Mouse (Mus musculus) kidney, embryonic 15.5 days (tissue): ENCODE results near the gene Dmrta2. TPM values are rescaled to one million over a fixed set of nuclear protein-coding genes. Genes with fewer than 3 reads are reported as not detected.

Experiments
- ATAC-seq: fragments of 200-750 bp; cut with Nextera tagmentation; replicated peaks from 2 replicates; pipeline ENCODE4 v1.8.0; 2017; ENCODE audit warnings: moderate TSS enrichment; ENCODE audit not compliant: low FRiP score
- H3K27ac ChIP-seq: fragments of 300-500 bp; sonication (generic); 2 replicates; pipeline ENCODE4 v1.5.1; 2015; ENCODE audit warnings: mild to moderate bottlenecking, inconsistent platforms
- H3K27me3 ChIP-seq: fragments of 300-500 bp; sonication (generic); 2 replicates; pipeline ENCODE4 v1.6.1; 2015; ENCODE audit warnings: inconsistent platforms
- H3K36me3 ChIP-seq: fragments of 300-500 bp; sonication (generic); 2 replicates; pipeline ENCODE4 v1.6.1; 2015; ENCODE audit warnings: inconsistent platforms
- H3K4me1 ChIP-seq: fragments of 300-500 bp; sonication (generic); 2 replicates; pipeline ENCODE4 v1.6.1; 2015; ENCODE audit warnings: inconsistent platforms
- H3K4me2 ChIP-seq: fragments of 300-500 bp; sonication (generic); 2 replicates; pipeline ENCODE4 v1.6.1; 2015; ENCODE audit warnings: moderate library complexity, mild to moderate bottlenecking, inconsistent platforms
- H3K4me3 ChIP-seq: fragments of 300-500 bp; sonication (generic); replicated peaks from 2 replicates; pipeline ENCODE4 v1.5.1; 2015; ENCODE audit warnings: mild to moderate bottlenecking, inconsistent platforms
- H3K9ac ChIP-seq: fragments of 300-500 bp; sonication (generic); 2 replicates; pipeline ENCODE4 v1.6.1; 2015; ENCODE audit warnings: mild to moderate bottlenecking, inconsistent platforms
- H3K9me3 ChIP-seq: fragments of 300-500 bp; sonication (generic); replicated peaks from 2 replicates; pipeline ENCODE4 v1.6.1; 2016; ENCODE audit warnings: inconsistent platforms
- WGBS: fragments of 180-500 bp; shearing (Covaris S2); methylation state at CpG from one replicate; pipeline ENCODE4 v1.1.7; 2015; ENCODE audit warnings: mixed read lengths; 5-methylcytosine and 5-hydroxymethylcytosine counted together
- polyA plus RNA-seq: library from polyadenylated mRNA; unstranded; fragments of >200 nt; fragmentation: Nextera tagmentation; extraction: Ambion mirVana; gene quantifications from 2 replicates; pipeline ENCODE4 v1.2.1, GENCODE M21; 2015

Gene Dmrta2
- 0.08 and 0.13 TPM in 2 replicates for polyA plus RNA-seq

DNA sequence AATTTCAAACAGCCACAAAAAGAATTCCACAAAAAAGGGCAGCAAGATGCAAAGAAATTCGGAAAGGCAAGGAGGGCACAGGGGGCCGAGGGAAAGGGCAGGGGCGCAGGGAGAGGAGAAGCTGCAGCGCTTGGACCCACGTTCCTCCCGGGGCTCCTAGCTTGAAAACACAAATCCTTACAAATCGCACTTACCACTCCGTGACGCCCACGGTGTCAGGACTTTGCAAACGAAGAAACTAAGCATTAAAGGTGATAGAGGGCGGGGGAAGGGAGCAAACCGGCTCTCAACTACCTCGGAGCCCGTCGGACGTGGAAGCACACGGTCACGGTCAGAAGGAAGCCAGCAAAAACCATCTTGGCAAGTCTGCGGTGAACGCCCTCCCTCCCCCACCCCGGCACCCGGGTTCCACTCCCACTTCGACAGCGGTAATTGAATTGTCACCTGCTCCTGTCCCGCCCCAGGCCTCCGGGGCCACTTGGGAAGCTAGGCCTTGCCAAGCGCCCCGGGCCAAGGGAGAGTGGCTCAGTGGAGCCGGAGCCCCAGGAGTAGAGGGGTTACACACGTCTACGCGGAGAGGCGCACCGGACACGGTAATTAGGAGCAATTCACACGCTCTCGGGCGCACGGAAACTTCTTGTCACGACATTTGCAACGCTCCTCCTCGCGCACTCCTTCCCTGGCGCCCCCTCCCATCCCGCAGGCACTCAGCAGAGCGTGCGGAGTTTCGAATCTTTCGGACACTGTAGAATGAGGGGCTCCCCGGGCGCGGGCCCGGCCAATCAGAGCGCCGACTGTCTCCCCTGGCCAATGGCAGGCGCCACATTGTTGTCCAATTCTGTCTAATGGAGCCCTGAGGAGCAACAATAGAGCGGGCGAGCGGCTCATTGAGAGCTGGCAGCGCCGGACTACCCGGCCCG is at the start of gene Dmrta2:
TSS of gene Dmrta2 (plus strand) at position 906 of the 920 bp plus-strand sequence.
- under 1% methylated on average over 64 of the region's 64 CpGs for WGBS
- H3K4me1 ChIP-seq = peaks cover 58% of the 10 kb centered on the region
- H3K4me2 ChIP-seq = peak within 1 kb of the TSS; percentile 78
- peaks cover 99% of the 10 kb centered on the region for H3K27me3 ChIP-seq
- H3K9ac ChIP-seq = no peak within 1 kb of the TSS
- peak within 1 kb of the TSS; percentile 47 for H3K4me3 ChIP-seq
- peak; percentile 67 for ATAC-seq
- no peaks in the 10 kb centered on the region for H3K36me3 ChIP-seq
- no peak within 1 kb of the TSS for H3K27ac ChIP-seq
- peaks cover 4% of the 10 kb centered on the region; the same call in 1 of the 2 replicates for H3K9me3 ChIP-seq

- ATAC-seq = peak; percentile 81
- no peak overlapping the region for H3K9ac ChIP-seq
- 69% methylated on average over 1 of the region's 1 CpGs for WGBS
Observed at GRCm38 (mm10) chr4:109929058-109929457, 48.8 kb upstream of the Dmrta2 start.

GRCm38 (mm10) chr4:109930445-109930844 is 47.4 kb upstream of the Dmrta2 start:
- peaks cover 11% of the 10 kb centered on the region for H3K36me3 ChIP-seq
- no peak overlapping the region for H3K4me2 ChIP-seq
- no peaks in the 10 kb centered on the region for H3K27me3 ChIP-seq
- no peaks in the 10 kb centered on the region for H3K9me3 ChIP-seq
- ATAC-seq = no peak
- no peaks in the 10 kb centered on the region for H3K4me1 ChIP-seq
- H3K27ac ChIP-seq = no peak overlapping the region
- H3K4me3 ChIP-seq = no peak overlapping the region
- 100% methylated on average over 1 of the region's 1 CpGs for WGBS
- H3K9ac ChIP-seq = no peak overlapping the region

More at GRCm38 (mm10) chr4:109929058-109929457, 48.8 kb upstream of the Dmrta2 start:
- H3K9me3 ChIP-seq = no peaks in the 10 kb centered on the region
- no peaks in the 10 kb centered on the region for H3K27me3 ChIP-seq
- H3K4me2 ChIP-seq = no peak overlapping the region
- peaks cover 9% of the 10 kb centered on the region; the same call in 1 of the 2 replicates for H3K36me3 ChIP-seq
- no peaks in the 10 kb centered on the region for H3K4me1 ChIP-seq
- H3K27ac ChIP-seq = no peak overlapping the region
- H3K4me3 ChIP-seq = no peak overlapping the region

GRCm38 (mm10) chr4:109930935-109931334 is 46.9 kb upstream of the Dmrta2 start:
- no peaks in the 10 kb centered on the region for H3K27me3 ChIP-seq
- peaks cover 14% of the 10 kb centered on the region for H3K36me3 ChIP-seq
- H3K4me1 ChIP-seq = no peaks in the 10 kb centered on the region
- H3K9ac ChIP-seq = no peak overlapping the region
- no peak overlapping the region for H3K27ac ChIP-seq
- ATAC-seq = no peak
- 89% methylated on average over 1 of the region's 1 CpGs for WGBS
- H3K9me3 ChIP-seq = no peaks in the 10 kb centered on the region
- no peak overlapping the region for H3K4me2 ChIP-seq
- H3K4me3 ChIP-seq = no peak overlapping the region

GRCm38 (mm10) chr4:109936557-109936956 is 41.3 kb upstream of the Dmrta2 start:
- Histone ChIP-seq H3K4me3 (no peak overlapping the region), H3K9me3 (no peaks in the 10 kb centered on the region), H3K27ac (no peak overlapping the region), H3K9ac (no peak overlapping the region), H3K36me3 (peaks cover 14% of the 10 kb centered on the region), H3K27me3 (no peaks in the 10 kb centered on the region), H3K4me2 (no peak overlapping the region), H3K4me1 (no peaks in the 10 kb centered on the region)
- WGBS = 97% methylated on average over 3 of the region's 3 CpGs
- no peak for ATAC-seq

DNA sequence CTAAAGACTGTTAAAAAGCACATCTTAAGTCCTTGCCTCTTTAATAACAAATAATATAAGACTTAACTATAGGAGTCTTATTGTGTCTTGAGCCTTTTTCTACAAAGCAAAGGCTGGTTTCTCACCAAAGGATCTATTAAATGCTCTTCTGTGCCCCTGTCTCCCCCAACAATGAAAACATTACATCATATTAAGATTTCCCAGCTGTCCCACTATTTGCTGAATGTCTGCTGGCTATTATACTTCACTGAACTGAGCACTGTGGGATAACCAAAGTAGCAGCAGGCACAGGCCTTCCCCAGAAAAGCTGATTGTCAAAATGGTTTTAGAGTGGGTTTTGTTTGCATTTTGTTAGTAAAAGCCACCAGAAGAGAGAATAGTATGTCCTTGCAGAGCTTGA is 38.6 kb upstream of the Dmrta2 start:
- Histone ChIP-seq H3K4me1 (no peaks in the 10 kb centered on the region), H3K27me3 (no peaks in the 10 kb centered on the region), H3K9me3 (no peaks in the 10 kb centered on the region), H3K4me2 (no peak overlapping the region), H3K4me3 (no peak overlapping the region), H3K36me3 (peaks cover 9% of the 10 kb centered on the region; the same call in 1 of the 2 replicates), H3K27ac (no peak overlapping the region), H3K9ac (no peak overlapping the region)
- ATAC-seq = no peak

DNA sequence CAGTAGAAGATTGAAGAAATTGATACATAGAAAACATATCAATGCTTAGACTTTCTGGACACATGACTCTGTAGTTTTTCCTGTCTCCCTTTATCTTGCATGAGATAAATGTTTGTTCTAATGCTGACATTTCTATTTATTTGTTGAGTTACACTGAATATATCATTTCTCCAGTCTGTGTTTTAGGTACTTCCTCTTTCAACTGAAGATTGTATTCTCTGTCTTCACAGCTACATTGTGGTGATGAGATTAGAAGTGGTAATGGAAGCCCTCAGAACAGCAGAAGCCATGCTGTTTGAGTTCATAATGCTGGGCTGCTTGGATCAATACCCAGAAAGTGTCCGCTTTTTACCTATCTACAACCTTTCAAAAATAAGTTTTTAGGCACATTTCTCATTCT is 32.3 kb upstream of the Dmrta2 start:
- H3K27me3 ChIP-seq = no peaks in the 10 kb centered on the region
- no peaks in the 10 kb centered on the region for H3K9me3 ChIP-seq
- H3K4me3 ChIP-seq = no peak overlapping the region
- no peak overlapping the region for H3K9ac ChIP-seq
- no peaks in the 10 kb centered on the region for H3K4me1 ChIP-seq
- H3K36me3 ChIP-seq = 0 out of 2 replicates have a peak, but pooled peaks cover 3% of the 10 kb centered on the region
- H3K4me2 ChIP-seq = no peak overlapping the region
- ATAC-seq = no peak
- H3K27ac ChIP-seq = no peak overlapping the region
- 95% methylated on average over 1 of the region's 1 CpGs for WGBS

DNA sequence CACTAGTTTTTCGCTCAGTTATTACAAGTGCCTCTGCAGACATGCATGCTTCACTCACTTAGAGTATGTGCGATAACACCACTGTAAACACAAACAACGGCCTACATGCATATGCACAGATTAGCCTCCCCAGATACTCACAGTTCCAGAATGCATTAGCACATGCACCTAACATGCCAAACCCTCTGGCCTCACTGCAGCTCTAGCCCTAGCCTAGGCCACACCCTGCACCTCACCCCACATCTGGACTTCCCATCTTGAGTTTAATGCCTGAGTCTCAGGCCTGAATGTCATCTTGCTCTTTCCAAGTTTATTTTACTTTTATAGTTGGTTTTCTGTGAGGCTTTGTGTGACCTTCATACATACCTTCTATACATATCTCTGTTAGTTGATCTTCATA is 28.5 kb upstream of the Dmrta2 start:
- 96% methylated on average over 3 of the region's 3 CpGs for WGBS
- H3K27me3 ChIP-seq = no peaks in the 10 kb centered on the region

GRCm38 (mm10) chr4:109953509-109953908 is 24.3 kb upstream of the Dmrta2 start:
- no peak for ATAC-seq
- Histone ChIP-seq H3K36me3 (no peaks in the 10 kb centered on the region), H3K9ac (no peak overlapping the region), H3K27me3 (no peaks in the 10 kb centered on the region), H3K27ac (no peak overlapping the region), H3K4me3 (no peak overlapping the region), H3K9me3 (no peaks in the 10 kb centered on the region), H3K4me2 (no peak overlapping the region), H3K4me1 (no peaks in the 10 kb centered on the region)
- 87% methylated on average over 1 of the region's 1 CpGs for whole genome bisulfite sequencing

More for the DNA sequence above, 28.5 kb upstream of the Dmrta2 start:
- Histone ChIP-seq H3K9ac (no peak overlapping the region), H3K27ac (no peak overlapping the region), H3K9me3 (no peaks in the 10 kb centered on the region), H3K4me3 (no peak overlapping the region), H3K4me2 (no peak overlapping the region), H3K36me3 (no peaks in the 10 kb centered on the region), H3K4me1 (no peaks in the 10 kb centered on the region)
- ATAC-seq = no peak

DNA sequence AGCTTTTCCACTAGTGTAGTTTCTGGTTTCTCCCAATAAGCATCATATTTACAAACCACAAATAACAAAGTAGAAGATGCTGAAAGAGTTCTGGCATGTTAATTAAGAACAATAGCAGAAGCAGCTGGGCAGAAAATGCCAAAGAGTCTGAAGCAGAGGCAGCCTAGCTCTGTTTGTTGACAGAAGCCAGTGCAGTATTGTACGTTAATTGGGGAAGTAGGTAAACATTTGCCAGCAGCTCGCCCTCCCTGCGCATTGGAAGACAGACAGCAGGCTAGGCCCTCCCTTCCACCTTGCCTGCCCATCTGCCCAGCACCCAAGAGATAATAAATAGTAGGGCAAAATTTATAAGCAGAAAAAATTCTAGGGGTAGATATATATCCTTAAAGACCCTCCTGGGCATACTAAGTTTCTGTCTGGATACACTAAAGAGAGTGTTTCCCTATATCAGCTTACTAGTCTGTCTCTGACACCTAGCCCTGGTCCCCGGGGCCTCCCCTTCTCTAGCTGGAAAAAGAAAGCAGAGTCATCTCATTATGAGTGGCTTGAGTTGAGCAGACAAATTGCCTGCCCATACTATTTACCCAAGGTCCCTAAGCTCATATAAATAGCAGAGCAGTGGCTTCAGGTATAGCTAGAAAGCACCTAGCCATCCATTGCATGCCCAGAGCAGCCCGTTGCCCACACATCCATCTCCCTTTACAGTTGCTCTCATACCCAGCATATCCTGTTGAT is 17.5 kb upstream of the Dmrta2 start:
- Histone ChIP-seq H3K4me2 (no peak overlapping the region), H3K9me3 (no peaks in the 10 kb centered on the region), H3K4me1 (no peaks in the 10 kb centered on the region), H3K4me3 (no peak overlapping the region), H3K27ac (no peak overlapping the region), H3K9ac (no peak overlapping the region), H3K27me3 (no peaks in the 10 kb centered on the region), H3K36me3 (peaks cover 18% of the 10 kb centered on the region)
- 69% methylated on average over 5 of the region's 5 CpGs for WGBS
- 0 out of 2 replicates have a peak, but pooled peaks have one; percentile 46 for ATAC-seq

DNA sequence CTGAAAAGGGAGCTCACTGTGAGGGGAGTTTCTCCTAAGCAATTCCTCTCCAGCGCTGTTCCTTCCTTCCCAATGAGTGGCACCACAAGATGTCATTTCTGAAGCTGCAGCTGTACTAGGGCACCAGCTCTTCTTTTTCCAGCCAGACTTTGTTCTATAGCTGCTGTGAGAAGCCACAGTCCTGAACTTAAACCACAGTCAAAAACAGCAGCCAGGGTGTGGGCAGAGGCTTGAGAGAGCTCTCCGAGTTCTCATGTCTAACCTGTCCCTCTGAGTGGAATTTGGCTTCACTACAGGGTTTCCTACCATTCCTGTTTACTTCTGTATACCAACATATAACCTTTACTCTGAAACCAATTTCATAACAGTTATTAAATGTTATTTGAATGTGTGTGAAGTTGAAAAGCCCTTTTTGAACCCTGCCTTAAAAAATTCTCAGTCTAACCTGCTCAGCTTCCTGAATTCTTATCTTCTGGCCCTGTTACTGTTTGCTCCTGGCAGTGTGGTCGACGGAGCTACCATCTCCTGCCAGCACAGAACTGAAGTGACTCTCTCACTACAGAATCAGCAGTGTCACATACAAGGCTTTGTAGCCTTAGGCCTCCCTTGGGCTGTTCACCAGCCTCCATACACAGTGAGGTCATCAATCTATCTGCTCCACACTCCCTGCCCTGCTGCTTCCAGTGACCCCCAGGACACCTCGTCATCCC is 14.1 kb upstream of the Dmrta2 start:
- H3K4me3 ChIP-seq = no peak overlapping the region
- H3K4me1 ChIP-seq = no peaks in the 10 kb centered on the region
- H3K9ac ChIP-seq = no peak overlapping the region
- peaks cover 18% of the 10 kb centered on the region for H3K36me3 ChIP-seq
- ATAC-seq = no peak
- H3K4me2 ChIP-seq = no peak overlapping the region
- no peak overlapping the region for H3K27ac ChIP-seq
- no peaks in the 10 kb centered on the region for H3K9me3 ChIP-seq
- 92% methylated on average over 5 of the region's 5 CpGs for WGBS
- no peaks in the 10 kb centered on the region for H3K27me3 ChIP-seq
